Mouse (Mus musculus) regulatory T cell (primary cell): ENCODE measurements around the gene Tecr.

Source experiments
- in situ Hi-C: fragments of 300-600 bp; cut with MboI, MseI; formaldehyde crosslinking; loops from one replicate; pipeline ENCODE4 v1.15.1; 2025; ENCODE audit warnings: high pct_unique_total_duplicates

The Tecr gene

DNA sequence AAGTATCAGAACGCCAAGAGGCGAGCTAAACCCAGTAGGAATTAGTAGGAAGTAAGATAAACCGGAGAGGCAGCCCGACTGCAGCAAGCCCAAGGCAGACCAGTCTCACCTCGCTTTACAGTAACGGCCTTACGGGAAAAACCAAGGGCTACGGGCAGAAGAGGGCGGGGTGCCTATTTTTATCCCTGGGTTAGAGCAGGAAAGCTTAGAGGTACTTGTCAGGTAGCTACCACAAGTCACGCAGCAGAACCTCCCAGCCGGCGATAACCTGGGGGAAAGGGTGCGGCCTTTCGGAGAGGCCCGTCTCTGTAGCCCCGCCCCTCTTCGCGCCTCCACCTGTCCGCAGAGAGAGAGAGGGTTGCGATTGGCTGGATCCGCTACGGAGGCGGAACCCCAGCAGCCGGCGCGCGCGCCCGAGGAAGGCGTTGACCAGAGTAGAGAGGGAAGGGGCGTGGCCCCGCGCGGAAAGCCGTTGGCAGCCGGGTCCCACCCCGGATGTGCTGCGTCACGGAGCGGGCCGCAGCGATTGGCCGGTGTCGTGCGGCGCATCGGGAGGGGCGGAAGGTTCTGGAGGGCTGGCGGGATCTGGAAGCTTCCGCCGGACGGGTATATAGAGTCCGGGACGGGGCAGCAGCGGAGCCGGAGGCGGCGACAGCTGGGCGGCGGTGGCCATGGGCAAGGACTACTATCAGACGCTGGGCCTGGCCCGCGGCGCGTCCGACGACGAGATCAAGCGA is at the start of gene Tecr, which contains the start of gene Dnajb1:
Tecr (minus strand) TSS at position 311 of the 737 bp plus-strand sequence.
Dnajb1 (plus strand) TSS at position 533 of the 737 bp plus-strand sequence.
- in situ Hi-C loops: no loop called here

DNA sequence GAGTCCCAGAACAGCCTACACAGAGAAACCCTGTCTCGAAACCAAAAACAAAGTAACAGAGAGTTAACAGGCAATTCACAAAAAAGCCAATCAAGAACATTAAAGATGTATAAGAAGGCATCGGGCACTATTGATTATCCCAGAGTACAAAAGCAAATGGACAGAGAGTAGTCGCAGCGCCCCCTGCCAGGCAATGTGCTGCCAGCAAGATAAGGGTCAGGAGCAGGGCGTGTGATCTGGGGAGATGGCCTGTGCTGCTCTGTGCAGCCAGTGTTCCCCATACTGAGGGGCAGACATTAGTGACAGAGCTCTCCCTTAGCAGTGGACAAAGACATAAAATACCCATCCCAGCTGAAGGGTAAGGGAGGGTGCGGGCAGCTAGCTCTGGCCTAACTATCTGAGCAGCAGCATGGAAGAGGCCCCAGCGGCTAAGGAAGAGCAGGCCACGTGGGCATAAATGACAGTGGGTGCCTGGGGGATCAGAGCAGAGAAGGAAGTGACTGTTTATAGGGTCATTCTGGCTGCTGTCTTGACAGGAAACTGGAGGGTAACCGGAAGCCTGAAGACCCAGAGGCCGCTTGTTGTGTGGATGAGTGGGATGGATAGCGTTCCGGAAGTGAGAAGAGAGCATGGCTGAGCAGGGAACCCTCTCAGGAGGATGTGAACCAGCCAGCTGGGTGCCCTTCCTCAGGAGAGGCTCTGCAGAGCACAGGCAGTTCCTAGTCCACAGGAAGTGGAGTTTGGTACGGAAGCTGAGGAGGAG is 48.9 kb upstream of the Tecr start:
- in situ Hi-C loops: no loop called here

DNA sequence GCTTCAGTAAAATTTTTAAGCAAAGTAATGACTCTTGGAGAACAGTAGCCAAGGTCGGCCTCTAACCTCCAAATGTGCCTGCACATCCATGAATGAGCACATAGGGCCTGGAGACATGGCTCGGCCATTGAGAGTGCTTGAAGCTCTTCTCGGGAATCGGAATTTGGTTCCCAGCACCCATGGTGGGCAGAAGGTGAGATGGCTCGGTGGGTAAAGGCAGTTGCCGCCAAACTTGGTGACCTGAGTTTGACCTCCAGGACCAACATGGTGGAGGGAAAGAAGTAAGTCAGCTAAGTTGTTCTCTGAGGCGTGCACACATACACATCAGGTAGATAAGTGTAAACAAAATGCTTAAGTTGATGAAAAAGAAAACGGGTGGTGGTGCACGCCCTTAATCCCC is 48.3 kb upstream of the Tecr start:
- in situ Hi-C loops: no loop called here

- in situ Hi-C loops: no loop called here
These were observed 47.0 kb upstream of the Tecr start for GRCm38 (mm10) chr8:83654725-83655124.

GRCm38 (mm10) chr8:83653662-83654017 is 45.9 kb upstream of the Tecr start:
- in situ Hi-C loops: no loop called here

GRCm38 (mm10) chr8:83652744-83653661 is 45.2 kb upstream of the Tecr start:
- in situ Hi-C loops: no loop called here

GRCm38 (mm10) chr8:83652030-83652743 is 44.4 kb upstream of the Tecr start, which contains the start of gene Gipc1:
Gipc1 (plus strand) TSS chr8:83652677.
- in situ Hi-C loops: no loop called here

DNA sequence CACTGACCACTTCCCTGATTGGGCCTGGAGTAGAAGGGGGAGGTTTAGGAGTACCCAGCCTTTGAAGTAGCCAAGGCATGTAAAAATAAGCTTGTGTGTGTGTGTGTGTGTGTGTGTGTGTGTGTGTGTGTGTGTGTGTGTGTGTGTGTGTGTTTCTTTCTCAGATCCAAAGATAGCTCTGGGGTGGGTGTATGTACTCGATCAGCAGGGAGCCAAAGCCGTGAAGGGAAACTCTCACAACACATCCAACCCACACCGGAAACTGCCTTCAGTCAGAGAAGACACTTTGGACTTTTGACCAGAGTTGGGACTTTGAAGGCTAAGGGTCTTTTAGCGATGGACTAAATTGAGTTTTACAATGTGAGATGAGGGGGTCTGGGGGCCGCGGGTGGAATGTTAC is 41.9 kb upstream of the Tecr start:
- in situ Hi-C loops: no loop called here

DNA sequence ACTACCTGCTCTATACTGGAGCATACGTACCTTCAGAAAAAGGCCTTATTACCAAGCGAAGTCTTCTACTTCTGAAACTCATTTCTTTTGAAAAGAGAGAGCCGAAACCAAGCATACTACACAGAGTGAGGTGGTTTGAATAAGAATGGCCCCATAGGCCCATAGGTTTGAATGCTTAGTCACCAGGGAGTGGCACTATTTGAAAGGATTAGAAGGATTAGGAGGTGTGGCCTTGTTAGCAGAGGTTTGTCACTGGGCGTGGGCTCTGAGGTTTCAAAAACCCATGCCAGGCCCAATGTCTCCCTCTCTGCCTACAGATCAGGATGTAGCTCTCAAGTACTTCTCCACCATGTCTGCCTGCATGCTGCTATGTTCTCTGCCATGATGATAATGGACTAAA is 40.3 kb upstream of the Tecr start:
- in situ Hi-C loops: no loop called here

- in situ Hi-C loops: no loop called here
These were observed 39.7 kb upstream of the Tecr start for GRCm38 (mm10) chr8:83647511-83647910.

DNA sequence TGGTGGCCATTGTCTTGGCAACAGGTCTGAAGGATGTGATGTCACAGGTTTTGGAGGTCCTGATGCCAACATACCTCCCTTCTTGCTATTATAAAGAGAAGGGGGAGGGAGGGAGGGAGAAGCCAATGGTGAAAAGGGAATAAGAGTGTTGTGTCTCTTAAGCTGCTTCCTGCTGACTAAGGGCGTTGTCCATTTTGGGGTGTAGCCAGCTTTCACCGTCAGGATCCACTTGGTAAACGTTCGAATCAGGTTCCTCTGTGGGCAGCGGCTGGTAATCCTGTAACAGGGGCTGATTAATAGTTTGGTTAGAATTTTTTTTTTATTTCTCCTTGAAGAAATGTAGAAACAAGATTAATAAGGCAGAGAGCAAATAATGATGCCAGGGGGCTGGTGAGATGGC is 31.9 kb upstream of the Tecr start:
- in situ Hi-C loops: no loop called here

GRCm38 (mm10) chr8:83638856-83639255 is 31.1 kb upstream of the Tecr start:
- in situ Hi-C loops: no loop called here

- in situ Hi-C loops: no loop called here
These were observed 24.4 kb upstream of the Tecr start for GRCm38 (mm10) chr8:83632083-83632707.

DNA sequence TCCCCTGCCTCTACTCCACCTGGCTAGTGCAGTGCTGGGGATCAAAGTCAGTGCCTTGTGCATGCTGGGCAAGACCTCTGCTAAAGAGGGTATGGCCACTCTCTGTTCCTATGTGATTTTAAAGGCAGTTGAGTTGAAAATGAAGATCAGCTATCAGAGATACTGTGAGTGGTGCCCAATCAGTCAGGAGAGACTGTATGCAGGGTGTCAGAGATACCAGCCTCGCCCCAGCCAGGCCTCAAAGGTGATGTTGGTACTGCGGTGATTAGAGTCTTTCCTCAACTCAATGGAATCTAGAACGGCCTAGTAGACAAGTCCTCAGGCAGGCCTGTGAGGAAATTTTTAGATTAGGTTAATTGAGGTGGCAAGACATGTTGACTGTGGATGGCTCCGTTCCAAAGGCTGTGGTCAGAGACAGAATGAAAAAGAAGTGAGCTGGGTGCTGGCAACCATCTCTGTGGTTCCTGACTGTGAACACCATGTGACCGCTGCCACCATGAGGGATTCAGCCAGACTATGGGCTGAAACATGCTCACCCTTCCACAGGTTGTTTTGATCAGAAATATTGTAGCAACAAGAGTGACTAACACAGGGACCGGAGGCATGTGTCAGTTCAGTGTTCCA is 18.0 kb upstream of the Tecr start:
- in situ Hi-C loops: no loop called here

GRCm38 (mm10) chr8:83624739-83625138 is 17.0 kb upstream of the Tecr start:
- in situ Hi-C loops: no loop called here

DNA sequence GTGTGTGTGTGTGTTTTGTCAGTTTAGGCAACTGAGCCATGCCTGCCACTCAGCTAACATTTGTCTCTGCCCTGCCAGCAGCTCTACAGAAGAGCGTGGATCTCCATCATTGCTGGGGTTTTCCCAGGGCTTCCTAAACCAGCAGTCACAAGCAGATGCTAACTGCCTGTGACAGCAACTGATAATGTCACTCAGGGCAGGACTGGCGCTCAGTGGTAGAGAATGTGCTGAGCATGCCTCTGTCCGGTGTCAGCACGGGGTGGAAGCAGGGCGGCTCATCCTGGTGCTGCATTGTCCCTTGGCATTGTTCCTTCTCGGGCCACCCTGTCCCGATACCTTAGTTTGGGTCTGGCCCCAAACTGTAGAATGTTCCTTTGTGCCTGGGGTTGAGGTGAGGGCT is 15.8 kb upstream of the Tecr start:
- in situ Hi-C loops: no loop called here

DNA sequence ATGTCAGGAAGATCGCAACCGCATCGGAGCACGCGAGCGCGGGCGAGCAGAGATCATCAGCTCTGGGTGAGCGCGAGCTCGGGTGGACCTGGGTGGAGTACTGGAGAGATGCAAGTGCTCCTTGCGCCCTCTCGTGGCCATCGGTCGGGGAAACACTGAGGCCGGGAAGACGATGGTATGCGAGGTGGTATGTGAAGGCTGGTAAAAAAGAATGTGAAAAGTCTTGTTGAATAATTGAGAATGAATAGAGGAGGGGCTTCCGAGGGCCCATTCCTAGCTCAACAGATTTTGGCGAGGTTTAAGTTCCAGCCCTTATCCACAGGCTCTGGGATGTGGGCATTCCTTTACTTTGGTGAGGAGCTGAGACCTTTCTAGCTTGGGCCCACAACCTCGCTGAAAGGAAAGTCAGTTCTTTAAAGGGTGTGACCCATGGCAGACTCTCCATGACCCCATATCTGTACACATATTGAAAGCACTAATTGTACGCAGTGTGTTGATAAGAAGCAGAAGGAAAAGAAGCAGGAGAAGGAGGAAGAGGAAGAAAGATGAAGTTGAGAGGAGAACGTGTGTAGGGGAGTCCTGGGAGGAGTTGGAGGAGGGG is 14.7 kb upstream of the Tecr start:
- in situ Hi-C loops: no loop called here

- in situ Hi-C loops: no loop called here
These were observed 14.1 kb upstream of the Tecr start for GRCm38 (mm10) chr8:83621691-83622388.

- in situ Hi-C loops: no loop called here
These were observed 12.0 kb upstream of the Tecr start for GRCm38 (mm10) chr8:83619568-83620285.
